Mouse (Mus musculus) heart, embryonic 16.5 days (tissue): ENCODE measurements around the gene Tbc1d8. TPM values are rescaled to one million over a fixed set of nuclear protein-coding genes. Genes with fewer than 3 reads are reported as not detected.

ENCODE experiments used
- ATAC-seq: fragments of 200-750 bp; cut with Nextera tagmentation; replicated peaks from 2 replicates; pipeline ENCODE4 v1.8.0; 2017; ENCODE audit warnings: moderate number of reproducible peaks; ENCODE audit not compliant: insufficient read depth, low FRiP score; ENCODE audit errors: extremely low read depth
- H3K27ac ChIP-seq: fragments of 300-500 bp; sonication (generic); 2 replicates; pipeline ENCODE4 v1.5.1; 2014; ENCODE audit warnings: mild to moderate bottlenecking, low read length, control low read depth, moderate library complexity
- H3K27me3 ChIP-seq: fragments of 300-500 bp; sonication (generic); 2 replicates; pipeline ENCODE4 v1.6.1; 2014; ENCODE audit warnings: low read length, mixed read lengths; ENCODE audit not compliant: control insufficient read depth, insufficient read depth
- H3K36me3 ChIP-seq: fragments of 300-500 bp; sonication (generic); 2 replicates; pipeline ENCODE4 v1.6.1; 2014; ENCODE audit not compliant: control insufficient read depth, insufficient read depth
- H3K4me1 ChIP-seq: fragments of 300-500 bp; sonication (generic); 2 replicates; pipeline ENCODE4 v1.6.1; 2014; ENCODE audit warnings: low read length, mixed read lengths; ENCODE audit not compliant: control insufficient read depth, insufficient read depth
- H3K4me2 ChIP-seq: fragments of 300-500 bp; sonication (generic); 2 replicates; pipeline ENCODE4 v1.6.1; 2014; ENCODE audit warnings: low read depth, mild to moderate bottlenecking, control low read depth, low read length
- H3K4me3 ChIP-seq: fragments of 300-500 bp; sonication (generic); 2 replicates; pipeline ENCODE4 v1.5.1; 2014; ENCODE audit warnings: mild to moderate bottlenecking, control low read depth, low read length
- H3K9ac ChIP-seq: fragments of 300-500 bp; sonication (generic); 2 replicates; pipeline ENCODE4 v1.6.1; 2014; ENCODE audit warnings: low read length, control low read depth
- H3K9me3 ChIP-seq: fragments of 300-500 bp; sonication (generic); replicated peaks from 2 replicates; pipeline ENCODE4 v1.6.1; 2016; ENCODE audit warnings: low read length; ENCODE audit not compliant: control insufficient read depth
- WGBS: fragments of 180-500 bp; shearing (Covaris S2); extraction: QIAGEN DNeasy Blood & Tissue Kit; methylation state at CpG from one replicate; pipeline ENCODE4 v1.1.7; 2014; 5-methylcytosine and 5-hydroxymethylcytosine counted together
- polyA plus RNA-seq: library from polyadenylated mRNA; unstranded; fragments of >200 nt; fragmentation: Nextera tagmentation; extraction: Ambion mirVana; gene quantifications from 2 replicates; pipeline ENCODE4 v1.2.1, GENCODE M21; 2015

Gene Tbc1d8
- polyA plus RNA-seq, 1 experiment from 2014 or later, result 11.2 TPM

GRCm38 (mm10) chr1:39468982-39469381 lies 9.6 kb downstream of the Tbc1d8 start:
- Histone ChIP-seq H3K4me1 (peaks cover 15% of the 10 kb centered on the region), H3K4me2 (no peak overlapping the region), H3K9me3 (peaks cover 5% of the 10 kb centered on the region; the same call in 1 of the 2 replicates), H3K4me3 (no peak overlapping the region), H3K27ac (no peak overlapping the region), H3K9ac (no peak overlapping the region), H3K36me3 (no peaks in the 10 kb centered on the region), H3K27me3 (no peaks in the 10 kb centered on the region)
- WGBS, result 79% methylated on average over 7 of the region's 7 CpGs
- no peak for ATAC-seq

DNA sequence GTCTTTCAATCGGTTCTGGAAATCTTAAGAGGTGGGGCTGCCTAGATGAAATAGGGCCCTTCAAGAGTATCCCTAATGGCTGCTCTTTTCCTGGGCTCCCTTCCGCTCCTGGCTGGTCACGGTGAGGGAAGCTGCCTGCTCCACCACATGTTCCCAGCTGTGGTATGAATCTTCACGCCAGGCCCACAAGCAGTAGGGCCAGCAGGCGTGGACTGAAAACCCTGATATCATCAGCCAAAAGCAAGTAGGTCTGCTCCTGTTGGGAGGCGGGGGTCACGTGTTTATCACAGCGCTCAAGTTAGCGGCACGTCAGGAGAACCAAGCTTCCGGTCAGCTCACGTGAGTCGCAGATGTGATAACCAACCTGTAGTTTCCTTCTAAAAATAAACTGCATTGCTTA lies 12.0 kb downstream of the Tbc1d8 start:
- Histone ChIP-seq H3K4me2 (no peak overlapping the region), H3K4me3 (no peak overlapping the region), H3K9ac (no peak overlapping the region), H3K36me3 (no peaks in the 10 kb centered on the region), H3K27ac (no peak overlapping the region; the same call in 1 of the 2 replicates), H3K4me1 (peaks cover 23% of the 10 kb centered on the region), H3K27me3 (no peaks in the 10 kb centered on the region), H3K9me3 (peaks cover 5% of the 10 kb centered on the region; the same call in 1 of the 2 replicates)
- ATAC-seq, result no peak
- WGBS, result 73% methylated on average over 13 of the region's 13 CpGs

- WGBS, result 97% methylated on average over 3 of the region's 3 CpGs
- no peak overlapping the region for H3K27ac ChIP-seq
- H3K4me3 ChIP-seq, result no peak overlapping the region
- no peaks in the 10 kb centered on the region for H3K36me3 ChIP-seq
- ATAC-seq, result no peak
- peaks cover 23% of the 10 kb centered on the region for H3K4me1 ChIP-seq
- no peak overlapping the region for H3K4me2 ChIP-seq
- H3K27me3 ChIP-seq, result no peaks in the 10 kb centered on the region
- H3K9ac ChIP-seq, result no peak overlapping the region
- H3K9me3 ChIP-seq, result no peaks in the 10 kb centered on the region
Observed at GRCm38 (mm10) chr1:39464760-39465159, 13.8 kb downstream of the Tbc1d8 start.

DNA sequence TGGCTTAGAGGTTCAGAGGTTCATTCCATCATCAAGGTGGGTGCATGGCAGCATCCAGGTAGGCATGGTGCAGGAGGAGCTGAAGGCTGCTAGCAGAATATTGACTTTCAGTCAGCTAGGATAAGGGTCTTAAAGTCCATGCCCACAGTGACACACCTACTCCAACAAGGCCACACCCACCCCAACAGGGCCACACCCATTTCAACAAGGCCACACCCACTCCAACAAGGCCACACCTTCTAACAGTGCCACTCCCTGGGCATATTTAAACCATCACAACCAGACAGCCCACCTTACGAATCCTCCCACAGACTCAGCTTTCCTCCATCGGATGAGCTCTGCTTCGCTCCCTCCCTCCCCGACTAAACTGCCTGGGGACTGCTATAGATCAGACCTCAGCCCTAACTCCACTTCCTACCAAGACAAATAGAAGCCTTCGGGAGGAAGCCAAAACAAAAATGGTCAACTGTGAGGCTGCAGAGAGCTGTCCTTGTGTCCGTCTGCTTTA lies 15.6 kb downstream of the Tbc1d8 start:
- no peak for ATAC-seq
- H3K27me3 ChIP-seq, result no peaks in the 10 kb centered on the region

DNA sequence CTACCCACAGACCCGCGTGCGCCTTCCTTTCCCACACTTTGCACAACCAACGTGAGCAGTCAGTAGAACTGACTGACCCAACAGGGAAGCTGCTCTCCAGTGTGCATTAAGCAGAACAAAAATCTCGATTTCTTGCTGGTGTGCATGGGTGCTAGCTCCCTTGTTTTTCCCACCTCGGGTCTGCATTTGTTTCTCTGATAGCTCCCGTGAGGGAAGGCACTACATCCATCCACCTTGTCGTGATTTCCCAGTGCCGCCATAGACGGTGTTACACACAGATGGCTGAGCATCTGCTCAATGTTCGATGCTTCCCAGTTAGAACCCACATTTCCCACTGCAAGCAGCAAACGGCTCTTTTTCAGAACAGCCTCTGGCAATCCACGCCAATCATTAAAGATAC lies 16.5 kb downstream of the Tbc1d8 start:
- WGBS, result 90% methylated on average over 13 of the region's 13 CpGs
- ATAC-seq, result no peak
- H3K4me2 ChIP-seq, result no peak overlapping the region
- peaks cover 23% of the 10 kb centered on the region for H3K4me1 ChIP-seq
- no peak overlapping the region for H3K9ac ChIP-seq
- H3K27me3 ChIP-seq, result no peaks in the 10 kb centered on the region
- H3K27ac ChIP-seq, result no peak overlapping the region
- no peaks in the 10 kb centered on the region for H3K36me3 ChIP-seq
- no peaks in the 10 kb centered on the region for H3K9me3 ChIP-seq
- H3K4me3 ChIP-seq, result no peak overlapping the region

More for the DNA sequence above, 15.6 kb downstream of the Tbc1d8 start:
- Histone ChIP-seq H3K36me3 (no peaks in the 10 kb centered on the region), H3K9ac (no peak overlapping the region), H3K27ac (no peak overlapping the region), H3K4me2 (no peak overlapping the region), H3K4me3 (no peak overlapping the region), H3K9me3 (no peaks in the 10 kb centered on the region), H3K4me1 (peaks cover 23% of the 10 kb centered on the region)
- 83% methylated on average over 6 of the region's 6 CpGs for WGBS

GRCm38 (mm10) chr1:39460495-39460894 lies 18.1 kb downstream of the Tbc1d8 start:
- ATAC-seq, result no peak
- Histone ChIP-seq H3K4me1 (peaks cover 20% of the 10 kb centered on the region), H3K27ac (no peak overlapping the region), H3K27me3 (no peaks in the 10 kb centered on the region), H3K9me3 (no peaks in the 10 kb centered on the region), H3K9ac (no peak overlapping the region), H3K4me3 (no peak overlapping the region), H3K36me3 (no peaks in the 10 kb centered on the region), H3K4me2 (no peak overlapping the region)
- WGBS, result 80% methylated on average over 5 of the region's 5 CpGs

GRCm38 (mm10) chr1:39457887-39458874 lies 20.4 kb downstream of the Tbc1d8 start:
- no peak for ATAC-seq
- H3K36me3 ChIP-seq, result no peaks in the 10 kb centered on the region
- H3K27me3 ChIP-seq, result no peaks in the 10 kb centered on the region
- no peak overlapping the region for H3K9ac ChIP-seq
- 82% methylated on average over 13 of the region's 13 CpGs for WGBS
- H3K9me3 ChIP-seq, result no peaks in the 10 kb centered on the region
- peaks cover 25% of the 10 kb centered on the region for H3K4me1 ChIP-seq
- no peak overlapping the region for H3K4me2 ChIP-seq
- H3K4me3 ChIP-seq, result no peak overlapping the region
- no peak overlapping the region for H3K27ac ChIP-seq

GRCm38 (mm10) chr1:39456421-39456853 lies 22.1 kb downstream of the Tbc1d8 start:
- H3K9me3 ChIP-seq, result no peaks in the 10 kb centered on the region
- no peak overlapping the region for H3K4me3 ChIP-seq
- 62% methylated on average over 5 of the region's 5 CpGs for WGBS
- no peaks in the 10 kb centered on the region for H3K27me3 ChIP-seq
- H3K4me1 ChIP-seq, result peaks cover 33% of the 10 kb centered on the region
- 0 out of 2 replicates have a peak, but pooled peaks have one; percentile 26 for ATAC-seq
- H3K27ac ChIP-seq, result 0 out of 2 replicates have a peak overlapping the region, but pooled peaks have one; percentile 12
- H3K36me3 ChIP-seq, result no peaks in the 10 kb centered on the region
- H3K4me2 ChIP-seq, result no peak overlapping the region
- H3K9ac ChIP-seq, result no peak overlapping the region
